Mouse (Mus musculus) kidney, postnatal 4 days (tissue): ENCODE results near the gene Chn2.
"Not testable (repeated sequence)": the region's sequence is repeated elsewhere in the genome, so short reads cannot be mapped to it uniquely, and the experiment has no call there.

ENCODE experiments used
- DNase-seq, 2 experiments: peaks; one replicate each; pipeline ENCODE4 v3.0.0; 2021; ENCODE audit warnings: mixed read lengths in 2 of 2

Gene Chn2

GRCm38 (mm10) chr6:54161246-54161645 is 121.9 kb downstream of the Chn2 start:
- no peak for DNase-seq

- DNase-seq = peak in 1 of 2 experiments; percentile 42
These were observed 123.0 kb downstream of the Chn2 start for GRCm38 (mm10) chr6:54162321-54162720.

- peak in 1 of 2 experiments; percentile 28 for DNase-seq
These were observed 123.4 kb downstream of the Chn2 start for GRCm38 (mm10) chr6:54162786-54163185.

- no peak for DNase-seq
These were observed 124.3 kb downstream of the Chn2 start for GRCm38 (mm10) chr6:54163702-54164101.

- peak; percentile 75 to 81 for DNase-seq
These were observed 125.4 kb downstream of the Chn2 start for GRCm38 (mm10) chr6:54164777-54165176.

GRCm38 (mm10) chr6:54165246-54165645 is 125.9 kb downstream of the Chn2 start:
- no peak for DNase-seq

GRCm38 (mm10) chr6:54165863-54166262 is 126.5 kb downstream of the Chn2 start:
- no peak for DNase-seq

GRCm38 (mm10) chr6:54166991-54167546 is 127.7 kb downstream of the Chn2 start:
- peak; percentile 26 to 60 for DNase-seq

GRCm38 (mm10) chr6:54170286-54170894 is 131.0 kb downstream of the Chn2 start:
- peak in 1 of 2 experiments; percentile 47 for DNase-seq

GRCm38 (mm10) chr6:54171385-54171784 is 132.0 kb downstream of the Chn2 start:
- no peak for DNase-seq

- no peak for DNase-seq
These were observed 136.3 kb downstream of the Chn2 start for GRCm38 (mm10) chr6:54175473-54176215.

- not testable (repeated sequence) for DNase-seq
These were observed 137.7 kb downstream of the Chn2 start for GRCm38 (mm10) chr6:54177081-54177480.

- no peak for DNase-seq
These were observed 139.9 kb downstream of the Chn2 start for GRCm38 (mm10) chr6:54179056-54179873.

GRCm38 (mm10) chr6:54179874-54180212 is 140.5 kb downstream of the Chn2 start:
- DNase-seq = no peak

- no peak for DNase-seq
These were observed 144.6 kb downstream of the Chn2 start for GRCm38 (mm10) chr6:54183825-54184578.

GRCm38 (mm10) chr6:54193631-54194305 is 154.4 kb downstream of the Chn2 start:
- no peak for DNase-seq

- DNase-seq = no peak
These were observed 158.6 kb downstream of the Chn2 start for GRCm38 (mm10) chr6:54197821-54198412.

- DNase-seq = no peak
These were observed 160.2 kb downstream of the Chn2 start for GRCm38 (mm10) chr6:54199516-54199915.

GRCm38 (mm10) chr6:54200031-54200722 is 160.8 kb downstream of the Chn2 start:
- DNase-seq = no peak

GRCm38 (mm10) chr6:54202311-54203020 is 163.1 kb downstream of the Chn2 start:
- peak in 1 of 2 experiments; percentile 39 for DNase-seq
